Mouse (Mus musculus): ENCODE data around the gene Wnt3.

Gene Wnt3

GRCm38 (mm10) chr11:103838955-103839354 lies 65.0 kb downstream of the Wnt3 start:
- DNase-seq (ENCODE audit: low read depth, low spot score) = no peak

DNA sequence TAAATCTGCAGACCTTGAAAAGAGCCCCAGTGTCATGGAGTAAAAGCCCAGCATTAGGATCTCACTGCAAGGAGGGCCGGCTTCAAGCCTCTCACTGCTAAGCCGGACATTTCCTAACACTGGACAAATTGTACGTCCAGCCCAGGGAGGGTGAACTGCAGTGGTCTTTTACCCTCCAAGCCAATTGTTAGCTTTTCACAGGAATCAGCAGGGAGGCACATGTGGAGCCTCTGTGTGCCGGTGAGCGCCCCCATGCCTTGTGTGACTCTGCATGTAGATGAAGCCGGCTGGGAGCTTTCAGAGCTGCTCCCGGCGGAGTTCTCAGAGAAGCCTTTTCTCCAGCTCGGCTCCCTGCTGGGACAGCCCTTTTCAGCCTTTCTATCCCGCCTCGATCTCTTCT lies 66.9 kb downstream of the Wnt3 start:
- DNase-seq (ENCODE audit: low read depth, low spot score) = peak; percentile 60

DNA sequence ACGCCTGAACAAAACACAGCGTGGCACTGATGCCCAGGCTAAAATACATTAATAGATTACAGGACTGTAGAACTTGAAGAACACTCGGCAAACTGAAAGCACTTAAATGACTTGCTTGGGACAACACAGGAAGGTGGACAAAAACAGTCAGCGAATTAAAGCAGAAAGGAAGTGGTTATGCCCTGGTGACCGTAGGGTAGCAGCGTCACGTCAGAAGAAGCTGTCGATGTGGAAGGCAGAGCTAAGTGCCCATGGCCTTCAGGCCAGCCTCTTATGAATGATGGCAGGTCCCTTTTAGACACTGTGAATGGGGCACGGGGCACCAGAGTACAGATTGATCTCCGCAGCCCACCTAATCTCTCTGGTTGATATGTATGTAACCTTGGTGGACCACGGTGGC lies 74.3 kb downstream of the Wnt3 start:
- DNase-seq (ENCODE audit: low read depth, low spot score) = no peak

DNA sequence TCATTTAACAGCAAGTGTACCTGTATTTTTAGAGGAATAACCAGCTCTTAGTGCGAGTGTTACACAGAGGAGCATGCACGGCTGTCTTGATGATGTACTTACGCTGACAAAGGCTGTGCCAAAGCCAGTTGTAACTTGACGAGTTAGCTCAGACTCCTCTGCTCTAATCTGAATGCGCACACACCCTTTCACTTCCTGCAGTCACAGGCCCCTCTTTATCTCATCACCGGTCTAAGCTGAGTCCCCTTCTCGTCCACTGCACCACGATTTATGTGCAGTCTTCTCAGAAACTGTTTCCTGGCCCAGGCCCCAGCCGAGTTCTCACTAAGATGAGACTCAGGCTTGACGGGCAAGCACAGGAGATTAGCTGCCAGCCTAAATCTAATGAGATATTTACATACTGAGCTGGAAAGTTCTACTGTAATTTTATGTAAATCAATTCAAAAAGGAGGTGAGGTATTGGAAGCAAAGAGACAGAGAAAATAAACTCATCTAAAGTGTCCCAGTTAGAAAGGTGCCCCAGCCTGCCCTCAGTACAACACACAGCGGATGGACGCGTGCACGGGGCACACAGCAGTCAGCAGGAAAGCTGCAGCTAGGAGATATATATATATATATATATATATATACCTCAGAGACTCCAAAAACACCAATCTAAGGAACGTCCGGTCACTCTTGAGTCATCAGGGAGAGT lies 78.8 kb downstream of the Wnt3 start:
- DNase-seq (ENCODE audit: low read depth, low spot score) = no peak

GRCm38 (mm10) chr11:103853284-103853920 lies 79.5 kb downstream of the Wnt3 start:
- DNase-seq (ENCODE audit: low read depth, low spot score) = peak; percentile 28

DNA sequence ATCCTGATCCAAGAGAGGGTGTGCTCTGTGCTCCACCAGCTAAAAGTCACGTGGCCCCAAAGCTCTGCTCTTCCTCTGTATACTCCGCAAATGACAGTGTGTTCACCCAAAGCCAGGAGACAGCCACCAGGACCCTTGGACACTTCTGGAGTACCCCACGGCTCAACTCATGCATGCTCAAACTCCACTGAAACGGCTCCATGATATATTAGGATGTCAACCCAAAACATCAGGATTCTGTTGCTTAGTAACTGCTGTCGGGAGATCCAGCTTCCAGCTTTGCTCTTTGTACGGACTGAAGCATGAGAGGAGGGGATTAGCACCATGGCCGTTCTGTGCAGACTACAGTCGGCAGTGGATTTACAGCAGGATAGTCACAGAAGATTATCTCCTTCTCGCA lies 80.3 kb downstream of the Wnt3 start:
- peak; percentile 27 for DNase-seq (ENCODE audit: low read depth, low spot score)

- DNase-seq (ENCODE audit: low read depth, low spot score) = no peak
These were observed 82.7 kb downstream of the Wnt3 start for GRCm38 (mm10) chr11:103856641-103857040.

- no peak for DNase-seq (ENCODE audit: low read depth, low spot score)
These were observed 84.8 kb downstream of the Wnt3 start for GRCm38 (mm10) chr11:103858760-103859159.

DNA sequence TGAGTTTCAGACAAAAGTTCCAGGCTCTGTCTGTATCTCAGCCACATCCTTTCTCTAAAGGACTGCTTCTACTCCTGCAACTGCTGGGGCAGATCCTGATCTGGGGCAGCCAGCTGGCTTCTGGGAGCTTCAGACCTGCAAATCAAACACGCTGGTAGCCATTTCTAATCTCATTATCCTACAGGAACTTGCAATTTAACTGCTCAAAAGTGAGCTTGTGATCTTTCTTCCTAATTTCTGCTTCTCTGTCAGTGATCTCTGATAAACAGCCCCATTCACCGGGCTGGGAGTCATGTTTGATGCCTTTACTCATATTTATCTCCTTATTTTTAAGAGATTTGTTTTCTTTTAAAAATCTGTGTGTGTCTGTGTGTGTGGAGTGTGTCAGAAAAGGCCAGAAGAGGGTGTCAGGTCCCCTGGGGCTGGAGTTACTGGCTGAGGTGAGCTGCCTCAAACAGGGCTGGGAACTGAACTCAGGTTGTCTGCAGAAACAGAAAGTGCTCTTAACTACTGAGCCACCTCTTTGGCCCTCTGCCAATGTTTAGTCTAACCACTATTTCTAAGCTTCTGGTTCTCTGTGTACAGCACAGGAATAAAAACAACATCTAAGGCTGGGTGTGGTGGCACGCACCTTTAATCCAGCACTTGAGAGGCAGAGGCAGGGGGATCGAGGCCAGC lies 86.1 kb downstream of the Wnt3 start:
- no peak for DNase-seq (ENCODE audit: low read depth, low spot score)

DNA sequence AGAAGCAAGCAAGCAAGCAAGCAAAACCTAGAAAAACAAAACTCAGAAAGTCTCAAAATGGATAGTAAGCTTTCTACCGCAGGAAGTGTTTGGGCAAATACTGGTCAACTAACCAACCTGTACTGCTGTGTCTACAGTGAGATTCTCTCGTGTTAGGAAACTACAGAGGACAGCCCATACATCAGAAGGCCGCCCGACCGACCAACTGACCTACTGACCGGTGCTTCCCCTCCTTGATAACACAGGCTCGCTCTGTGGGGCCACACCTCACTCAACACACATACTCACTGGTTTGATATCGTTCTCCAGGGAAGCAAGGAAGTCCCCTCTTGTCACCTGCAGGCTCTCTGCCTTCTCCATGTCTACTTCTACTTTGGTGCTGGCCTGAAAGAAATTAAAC lies 89.0 kb downstream of the Wnt3 start:
- DNase-seq (ENCODE audit: low read depth, low spot score) = no peak

DNA sequence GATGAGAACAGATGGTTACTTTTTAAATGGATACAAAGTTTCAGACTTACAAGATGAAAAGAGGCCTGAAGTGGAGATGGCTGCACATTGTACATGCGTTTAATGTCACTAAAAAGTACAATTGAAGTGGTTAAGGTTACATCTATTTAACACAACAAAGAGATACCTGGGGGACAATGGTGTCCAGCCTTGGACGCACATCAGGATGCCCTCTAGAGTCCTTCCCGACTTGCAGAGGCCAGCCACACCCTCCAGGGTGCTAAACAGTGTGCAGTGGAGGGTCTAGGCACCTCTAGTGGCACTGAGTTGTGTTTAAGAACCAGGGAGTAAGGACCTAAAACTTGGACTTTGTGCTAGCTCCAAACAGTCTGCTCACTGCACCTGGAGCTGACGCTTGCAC lies 90.5 kb downstream of the Wnt3 start:
- DNase-seq (ENCODE audit: low read depth, low spot score) = no peak

DNA sequence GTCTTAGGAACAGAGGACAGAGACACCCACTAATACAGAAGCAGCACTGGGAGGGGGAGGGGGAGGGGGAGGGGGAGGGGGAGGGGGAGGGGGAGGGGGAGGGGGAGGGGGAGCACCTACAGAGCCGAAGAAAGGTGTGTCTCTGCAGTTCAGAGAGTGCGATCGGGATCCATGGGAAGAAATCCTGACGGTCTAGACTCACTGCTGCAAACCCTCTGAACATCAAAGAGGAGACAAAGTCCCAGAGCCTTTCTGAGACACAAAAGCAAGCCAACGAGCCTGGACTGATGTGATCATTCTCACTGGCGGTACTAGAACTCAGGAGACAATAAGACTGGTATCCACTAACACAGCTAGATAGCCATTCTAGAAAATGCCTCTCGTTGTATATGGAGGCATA lies 91.4 kb downstream of the Wnt3 start:
- peak; percentile 11 for DNase-seq (ENCODE audit: low read depth, low spot score)

All from brain, adult 2 months (tissue).